In the genomic region with DNA sequence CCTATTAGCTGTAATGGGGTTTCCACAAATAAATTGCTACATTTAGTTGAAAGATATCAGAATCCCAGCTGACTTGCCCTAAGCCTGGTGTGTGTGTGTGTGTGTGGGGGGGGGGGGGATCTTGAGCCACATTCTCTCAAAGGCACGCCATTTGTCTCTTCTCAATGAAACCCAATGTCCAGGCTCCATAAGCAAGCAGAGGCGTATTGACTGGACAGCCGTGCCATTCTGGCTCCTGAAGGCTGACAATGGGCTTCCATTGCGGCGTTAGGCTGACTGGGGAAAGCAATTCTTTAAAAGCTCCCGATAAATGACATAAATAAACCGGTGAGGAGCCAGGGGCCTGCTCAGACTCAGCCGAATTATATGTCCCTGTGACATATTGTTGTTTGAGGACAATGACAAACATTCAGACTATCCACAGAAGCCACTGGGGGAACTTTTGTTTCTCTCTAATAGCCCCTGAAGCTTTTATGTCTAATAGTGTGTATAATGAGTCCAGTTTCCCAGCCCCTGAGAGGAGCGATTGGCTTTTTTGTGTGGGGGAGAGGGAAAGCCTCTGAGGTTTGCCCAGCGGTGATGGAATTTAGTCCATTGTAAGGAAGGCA, we compare ENCODE assay signal across 28 mouse cellular contexts.
A peak's percentile ranks its signal among the peaks of the same experiment; 100 is the strongest.
DNase-seq lines count a peak whose midpoint lies in the region; ATAC-seq lines count a peak whose summit lies in the region.
"Had no signal": no experiment of that assay in that cellular context is flagged by ENCODE, and none has a peak within 500 bp of the region (broad histone marks: within the 10 kb centered on the region; RNA-seq: fewer than 3 reads in every experiment).

No protein-coding gene starts in this region.

- DNase-seq in hindbrain, embryonic 10.5 days (ENCODE audit: low spot score), result peak; percentile 15
- no peak for DNase-seq in hindbrain, embryonic 14.5 days (ENCODE audit: low spot score)
- peak; percentile 27 for DNase-seq in neural tube, embryonic 10.5 days (ENCODE audit: extremely low spot score, low spot score)
- DNase-seq in embryo, embryonic 11 days, result peak; percentile 32
- DNase-seq in cerebellum, postnatal 36 days, result no peak
- no peak for DNase-seq in thymus, postnatal 0 days (ENCODE audit: low spot score)
- DNase-seq: adrenal gland, adult 8-10 months; B cell, adult 2 months; cerebellum, adult 8-10 months; gastrocnemius, adult 2 months; gastrocnemius, postnatal 36 days; heart, adult 2 months; heart, postnatal 10 days; kidney, adult 8-10 months; kidney, postnatal 4 days; liver, postnatal 0 days; lung, postnatal 36 days; right cerebral cortex, postnatal 25 days; thymus, postnatal 14 days had no signal

- H3K9me3 ChIP-seq in hindbrain, embryonic 10.5 days, result peaks cover 2% of the 10 kb centered on the region; the same call in 1 of the 2 replicates
- H3K9me3 ChIP-seq in hindbrain, embryonic 14.5 days (ENCODE audit: control insufficient read depth, low read length), result no peaks in the 10 kb centered on the region
- no peaks in the 10 kb centered on the region for H3K9me3 ChIP-seq in neural tube, embryonic 15.5 days (replicated peaks)
- no peaks in the 10 kb centered on the region for H3K9me3 ChIP-seq in neural tube, embryonic 12.5 days
- H3K9me3 ChIP-seq: embryonic facial prominence, embryonic 12.5 days; heart, embryonic 13.5 days; limb, embryonic 13.5 days; stomach, embryonic 15.5 days had no signal

- no peaks in the 10 kb centered on the region for H3K36me3 ChIP-seq in hindbrain, embryonic 10.5 days
- H3K36me3 ChIP-seq in hindbrain, embryonic 14.5 days (replicated peaks; ENCODE audit: control insufficient read depth, insufficient read depth), result no peaks in the 10 kb centered on the region
- H3K36me3 ChIP-seq in neural tube, embryonic 15.5 days, result no peaks in the 10 kb centered on the region
- H3K36me3 ChIP-seq in neural tube, embryonic 12.5 days, result no peaks in the 10 kb centered on the region
- H3K36me3 ChIP-seq: embryonic facial prominence, embryonic 12.5 days; heart, embryonic 13.5 days; limb, embryonic 13.5 days; liver, embryonic 12.5 days; stomach, embryonic 15.5 days had no signal

- H3K4me1 ChIP-seq in hindbrain, embryonic 10.5 days (replicated peaks), result peaks cover 11% of the 10 kb centered on the region
- H3K4me1 ChIP-seq in hindbrain, embryonic 14.5 days (replicated peaks; ENCODE audit: control insufficient read depth, insufficient read depth, low read length), result peaks cover 7% of the 10 kb centered on the region; the same call in 1 of the 2 replicates
- peaks cover 7% of the 10 kb centered on the region; the same call in 1 of the 2 replicates for H3K4me1 ChIP-seq in neural tube, embryonic 15.5 days
- H3K4me1 ChIP-seq in neural tube, embryonic 12.5 days, result 0 out of 2 replicates have a peak, but pooled peaks cover 6% of the 10 kb centered on the region
- H3K4me1 ChIP-seq: heart, embryonic 13.5 days; limb, embryonic 13.5 days; liver, embryonic 12.5 days; stomach, embryonic 15.5 days had no signal

- no peak overlapping the region for H3K9ac ChIP-seq in hindbrain, embryonic 14.5 days
- no peak overlapping the region for H3K9ac ChIP-seq in neural tube, embryonic 15.5 days (replicated peaks)
- H3K9ac ChIP-seq in neural tube, embryonic 12.5 days, result no peak overlapping the region
- H3K9ac ChIP-seq: embryonic facial prominence, embryonic 12.5 days; heart, embryonic 13.5 days; limb, embryonic 13.5 days; liver, embryonic 12.5 days; liver, postnatal 0 days; stomach, embryonic 15.5 days had no signal

- 35% methylated on average over 10 of the region's 10 CpGs for WGBS in hindbrain, embryonic 10.5 days
- WGBS in hindbrain, embryonic 14.5 days, result 18% methylated on average over 10 of the region's 10 CpGs
- 16% methylated on average over 10 of the region's 10 CpGs for WGBS in neural tube, embryonic 15.5 days
- 14% methylated on average over 10 of the region's 10 CpGs for WGBS in neural tube, embryonic 12.5 days

- H3K4me3 ChIP-seq in hindbrain, embryonic 10.5 days, result no peak overlapping the region
- no peak overlapping the region for H3K4me3 ChIP-seq in hindbrain, embryonic 14.5 days (replicated peaks; ENCODE audit: low read length)
- H3K4me3 ChIP-seq in neural tube, embryonic 15.5 days (replicated peaks), result no peak overlapping the region
- H3K4me3 ChIP-seq in neural tube, embryonic 12.5 days, result no peak overlapping the region
- H3K4me3 ChIP-seq: embryonic facial prominence, embryonic 12.5 days; gastrocnemius, adult 2 months; heart, adult 2 months; heart, embryonic 13.5 days; limb, embryonic 13.5 days; liver, embryonic 12.5 days; stomach, embryonic 15.5 days had no signal

- ATAC-seq in hindbrain, embryonic 14.5 days (ENCODE audit: low FRiP score), result no peak
- ATAC-seq in neural tube, embryonic 15.5 days (ENCODE audit: low FRiP score), result no peak
- peak; percentile 58 for ATAC-seq in neural tube, embryonic 12.5 days (ENCODE audit: low FRiP score, low read depth)
- ATAC-seq: intestine, embryonic 16.5 days; liver, embryonic 12.5 days; liver, postnatal 0 days had no signal

- H3K4me2 ChIP-seq in hindbrain, embryonic 14.5 days (replicated peaks), result no peak overlapping the region
- H3K4me2 ChIP-seq in neural tube, embryonic 15.5 days, result no peak overlapping the region
- 0 out of 2 replicates have a peak overlapping the region, but pooled peaks have one; percentile 21 for H3K4me2 ChIP-seq in neural tube, embryonic 12.5 days (replicated peaks)
- H3K4me2 ChIP-seq: embryonic facial prominence, embryonic 12.5 days; heart, embryonic 13.5 days; limb, embryonic 13.5 days; liver, embryonic 12.5 days; stomach, embryonic 15.5 days had no signal

- H3K27me3 ChIP-seq in hindbrain, embryonic 10.5 days (ENCODE audit: insufficient read depth, poor library complexity, severe bottlenecking), result no peaks in the 10 kb centered on the region
- no peaks in the 10 kb centered on the region for H3K27me3 ChIP-seq in hindbrain, embryonic 14.5 days (ENCODE audit: control insufficient read depth, insufficient read depth, low read length)
- H3K27me3 ChIP-seq in neural tube, embryonic 15.5 days (replicated peaks), result no peaks in the 10 kb centered on the region
- H3K27me3 ChIP-seq in neural tube, embryonic 12.5 days (replicated peaks), result no peaks in the 10 kb centered on the region
- H3K27me3 ChIP-seq: embryonic facial prominence, embryonic 12.5 days; heart, embryonic 13.5 days; limb, embryonic 13.5 days; liver, embryonic 12.5 days; stomach, embryonic 15.5 days had no signal

- H3K27ac ChIP-seq in hindbrain, embryonic 10.5 days, result peak overlapping the region; percentile 56
- no peak overlapping the region for H3K27ac ChIP-seq in hindbrain, embryonic 14.5 days
- no peak overlapping the region for H3K27ac ChIP-seq in neural tube, embryonic 15.5 days (replicated peaks)
- no peak overlapping the region for H3K27ac ChIP-seq in neural tube, embryonic 12.5 days
- H3K27ac ChIP-seq: embryonic facial prominence, embryonic 12.5 days; gastrocnemius, adult 2 months; heart, adult 2 months; heart, embryonic 13.5 days; kidney, postnatal 0 days; limb, embryonic 13.5 days; liver, embryonic 12.5 days; stomach, embryonic 15.5 days had no signal

Comparison
In these comparisons a context has a peak if more than half of its experiments do, and no peak if none do; other contexts are left out.
1. DNase-seq: peak in hindbrain, embryonic 10.5 days (single experiment), neural tube, embryonic 10.5 days (single experiment) and embryo, embryonic 11 days (single experiment); none in hindbrain, embryonic 14.5 days (single experiment), cerebellum, postnatal 36 days (0 of 2) and thymus, postnatal 0 days (single experiment).